Mouse (Mus musculus): ENCODE results near the gene Gm9747.

Gm9747 gene

GRCm38 (mm10) chr1:82232812-82233211 lies at the start of gene Gm9747:
TSS of gene Gm9747 (plus strand) at chr1:82233112.
- in situ Hi-C loops (cut with MboI, MseI) = no loop called here

GRCm38 (mm10) chr1:82183913-82184442 lies 48.9 kb upstream of the Gm9747 start:
- in situ Hi-C loops (cut with MboI, MseI) = no loop called here

- in situ Hi-C loops (cut with MboI, MseI) = no loop called here
Observed at GRCm38 (mm10) chr1:82188549-82189231, 44.2 kb upstream of the Gm9747 start.

DNA sequence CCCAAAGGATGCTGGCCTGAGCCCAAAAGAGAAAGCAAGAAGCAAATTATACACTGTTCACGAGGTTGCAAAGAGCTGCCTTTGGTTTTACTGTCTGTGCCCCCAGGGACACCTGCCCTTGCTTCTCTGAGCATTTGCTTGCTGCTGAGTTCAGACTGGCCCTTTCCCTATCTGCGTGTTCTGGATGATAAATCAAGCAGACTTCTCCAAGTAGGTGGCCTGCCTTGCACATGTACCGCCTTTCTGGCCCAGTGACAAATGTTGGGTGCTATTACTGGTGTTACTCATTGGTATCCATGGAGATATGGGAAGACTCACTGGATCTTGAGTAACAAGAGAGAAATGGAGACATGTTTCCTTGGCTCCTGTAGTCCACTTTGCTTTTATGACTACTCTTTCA lies 43.4 kb upstream of the Gm9747 start:
- in situ Hi-C loops (cut with MboI, MseI) = no loop called here

DNA sequence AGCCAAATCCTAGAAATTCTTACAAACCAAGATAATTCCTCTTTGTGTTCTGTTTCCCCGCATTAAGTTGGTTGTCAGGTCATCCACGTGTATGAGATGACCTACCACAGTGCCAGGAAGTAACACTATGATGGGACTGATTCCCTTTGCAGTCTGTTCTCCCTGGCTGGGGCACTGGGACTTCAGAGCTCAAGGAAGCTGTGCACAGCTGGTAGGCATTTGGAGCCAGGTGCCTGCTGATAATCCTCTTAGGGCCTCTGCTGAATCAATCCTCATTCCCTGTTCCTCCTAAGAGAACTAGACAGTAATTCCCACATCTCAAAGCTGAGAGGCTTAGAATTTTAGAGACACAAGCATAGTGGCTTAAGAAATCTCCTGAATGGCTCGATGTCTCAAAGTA lies 41.3 kb upstream of the Gm9747 start:
- in situ Hi-C loops (cut with MboI, MseI) = no loop called here

DNA sequence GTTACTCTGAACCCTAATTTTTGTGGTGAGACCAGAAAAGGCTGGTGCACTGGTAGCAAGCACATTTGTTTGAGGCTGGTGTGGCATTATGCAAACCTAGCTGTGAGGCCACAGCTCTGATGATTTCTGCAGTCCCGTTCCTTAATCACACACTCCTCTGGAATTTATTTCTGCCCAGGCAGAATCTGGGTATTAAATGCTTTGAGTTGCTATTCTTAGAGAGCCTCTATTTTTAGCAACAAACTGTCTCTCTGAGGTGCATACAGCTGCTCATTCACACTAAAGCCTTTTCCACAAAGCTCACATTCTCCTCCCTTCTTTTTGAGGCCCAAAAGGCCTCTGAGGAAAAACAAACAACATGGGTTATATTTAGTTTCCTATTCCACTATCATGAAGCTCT lies 33.0 kb upstream of the Gm9747 start:
- in situ Hi-C loops (cut with MboI, MseI) = loop anchor here (10.0 kb wide), 1 partner anchor 1345 kb away; no protein-coding TSS in a partner anchor

DNA sequence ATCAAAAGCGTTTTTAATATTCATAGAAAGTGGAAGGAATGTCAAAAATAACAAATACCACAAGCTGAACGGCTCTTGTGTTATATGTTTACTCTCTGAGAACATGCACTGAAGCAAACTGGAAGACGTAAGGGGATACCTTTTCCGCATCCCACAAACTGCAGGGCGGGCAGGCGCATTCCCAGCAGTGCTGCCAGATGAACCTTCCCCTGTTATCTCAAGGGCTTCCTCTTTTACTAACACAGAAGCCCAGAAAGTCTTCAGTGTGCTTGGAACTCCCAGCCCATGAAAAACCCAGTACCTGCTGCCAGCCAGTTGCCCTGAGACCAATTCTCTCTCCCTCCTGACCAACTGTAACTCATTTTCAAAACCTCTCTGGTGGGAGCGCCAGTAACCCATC lies 32.3 kb upstream of the Gm9747 start:
- in situ Hi-C loops (cut with MboI, MseI) = loop anchor here (10.0 kb wide), 1 partner anchor 1344 kb away; no protein-coding TSS in a partner anchor

GRCm38 (mm10) chr1:82207511-82207910 lies 25.4 kb upstream of the Gm9747 start:
- in situ Hi-C loops (cut with MboI, MseI) = loop anchor here (10.0 kb wide), 1 partner anchor 1337 kb away; no protein-coding TSS in a partner anchor

GRCm38 (mm10) chr1:82220673-82221396 lies 12.1 kb upstream of the Gm9747 start:
- in situ Hi-C loops (cut with MboI, MseI) = no loop called here

- in situ Hi-C loops (cut with MboI, MseI) = no loop called here
Observed at GRCm38 (mm10) chr1:82221462-82221861, 11.4 kb upstream of the Gm9747 start.

- in situ Hi-C loops (cut with MboI, MseI) = no loop called here
Observed at GRCm38 (mm10) chr1:82223042-82223795, 9.7 kb upstream of the Gm9747 start.

DNA sequence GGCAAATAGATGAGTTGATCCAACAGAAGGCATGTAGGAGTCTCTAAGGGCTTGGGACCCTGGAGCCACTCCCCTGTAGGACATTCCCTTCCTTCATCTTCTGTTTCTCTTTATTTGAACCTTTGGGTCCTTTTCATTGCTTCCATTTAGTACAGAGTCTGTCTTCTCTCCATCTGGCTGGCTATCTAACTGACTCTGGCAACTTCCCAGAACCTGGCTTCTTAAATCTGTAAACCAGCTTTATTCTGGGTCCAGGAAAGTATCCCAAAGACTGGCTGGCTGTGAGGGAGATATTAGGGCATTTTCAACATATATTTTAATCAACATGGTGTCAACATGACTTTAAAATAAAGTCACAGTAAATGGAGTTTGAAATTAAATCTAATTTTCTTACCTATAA lies 4.1 kb upstream of the Gm9747 start:
- in situ Hi-C loops (cut with MboI, MseI) = no loop called here

DNA sequence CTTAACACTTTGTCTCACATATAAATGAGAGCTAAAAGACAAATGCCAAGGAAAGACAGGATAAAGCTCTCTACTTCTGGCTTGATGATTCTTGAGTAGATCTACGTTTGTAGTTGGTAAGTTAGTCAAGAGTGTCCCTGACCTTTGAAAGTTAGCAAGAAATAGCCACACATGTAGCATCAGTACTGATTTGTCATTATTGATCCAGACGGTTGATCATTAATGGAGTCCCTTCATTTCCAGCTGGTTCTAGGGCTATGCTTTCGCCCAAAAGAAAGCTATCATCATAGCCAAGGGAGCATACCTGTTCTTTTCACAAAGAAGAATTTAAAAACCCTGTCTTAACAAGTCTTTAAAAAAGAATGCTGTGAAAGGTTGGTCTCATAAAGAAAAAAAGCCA lies 1.7 kb downstream of the Gm9747 start:
- in situ Hi-C loops (cut with MboI, MseI) = no loop called here

GRCm38 (mm10) chr1:82235455-82236104 lies 2.7 kb downstream of the Gm9747 start:
- in situ Hi-C loops (cut with MboI, MseI) = no loop called here

DNA sequence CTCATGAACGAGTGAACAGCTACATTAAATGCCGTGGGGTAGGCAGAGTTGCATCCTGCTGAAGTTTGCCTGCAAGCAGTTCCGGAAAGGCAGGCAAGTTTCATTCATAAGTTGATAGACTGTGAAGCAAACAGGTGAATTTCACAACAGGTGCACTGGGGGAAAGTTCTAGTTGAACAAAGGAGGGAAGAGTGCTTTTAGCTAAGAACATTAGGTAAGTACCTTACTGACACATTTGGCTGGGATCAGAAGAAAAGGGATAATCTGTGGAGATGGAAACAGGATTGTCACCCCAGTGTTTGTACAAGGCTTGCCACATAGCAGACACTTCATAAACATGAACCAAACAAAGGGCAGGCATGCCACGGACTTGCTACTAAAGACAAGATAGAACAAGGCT lies 5.3 kb downstream of the Gm9747 start:
- in situ Hi-C loops (cut with MboI, MseI) = no loop called here

DNA sequence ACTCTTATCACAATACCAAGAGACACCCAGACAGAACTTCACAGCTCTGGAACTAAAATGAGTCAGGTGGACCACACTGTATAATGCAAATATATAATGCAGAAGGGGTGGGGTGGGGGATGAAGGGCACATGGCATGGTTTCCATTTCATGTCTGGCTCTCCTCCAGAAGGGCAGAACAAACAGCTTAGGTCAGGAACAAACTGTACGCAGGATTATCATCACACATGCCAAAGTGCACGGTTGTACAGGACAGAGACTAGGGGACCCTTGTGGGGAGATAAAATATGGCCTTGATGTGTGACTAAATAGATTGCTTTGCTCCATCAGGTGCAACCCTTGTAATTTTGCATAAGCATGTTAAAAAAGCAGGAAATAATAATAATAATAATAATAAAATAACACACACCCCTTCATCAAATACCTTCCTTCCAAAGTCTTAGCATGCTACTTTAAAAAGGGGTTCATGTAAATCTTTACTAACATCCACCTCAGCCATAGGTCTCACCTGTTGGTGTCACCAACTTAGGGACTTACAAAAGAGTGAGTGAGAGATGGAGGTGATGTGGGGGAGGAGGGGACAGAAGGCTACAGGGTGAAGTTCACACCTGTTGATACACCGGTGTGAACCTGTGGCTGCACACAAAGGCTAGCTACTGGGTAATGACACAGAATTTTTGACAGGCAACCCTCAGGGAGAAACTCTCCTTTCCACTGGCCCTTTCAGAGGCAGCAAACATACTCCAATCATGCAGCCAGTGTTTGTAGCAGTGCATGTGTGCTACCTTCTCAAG lies 6.7 kb downstream of the Gm9747 start:
- in situ Hi-C loops (cut with MboI, MseI) = no loop called here

GRCm38 (mm10) chr1:82243260-82243825 lies 10.4 kb downstream of the Gm9747 start:
- in situ Hi-C loops (cut with MboI, MseI) = no loop called here

GRCm38 (mm10) chr1:82245002-82245401 lies 12.1 kb downstream of the Gm9747 start:
- in situ Hi-C loops (cut with MboI, MseI) = no loop called here

GRCm38 (mm10) chr1:82247221-82247951 lies 14.5 kb downstream of the Gm9747 start:
- in situ Hi-C loops (cut with MboI, MseI) = no loop called here

Measured in regulatory T cell (primary cell).